Mouse (Mus musculus): ENCODE measurements at regions not wholly inside any gene's neighbourhood (a gene's known extent, or its start where the extent isn't known, plus 50 kb on each side); places are given as distances from the start of the nearest gene placed in this dataset.

- DNase-seq = no peak
Measured at GRCm38 (mm10) chr10:122193343-122193742, 96.2 kb upstream of the Rxylt1 start.

- no peak for DNase-seq
Measured at GRCm38 (mm10) chr10:122185152-122185745, 88.1 kb upstream of the Rxylt1 start.

- peak; percentile 33 to 69 for DNase-seq
Measured at GRCm38 (mm10) chr10:122183025-122183424, 85.9 kb upstream of the Rxylt1 start.

- DNase-seq = no peak
Measured at GRCm38 (mm10) chr10:122149038-122149437, 51.9 kb upstream of the Rxylt1 start.

- no peak for DNase-seq
Measured at GRCm38 (mm10) chr10:122148609-122149008, 51.4 kb upstream of the Rxylt1 start.

Measured in kidney, postnatal 36 days (tissue).